Mouse (Mus musculus): ENCODE measurements around the gene Klf9. TPM values are rescaled to one million over a fixed set of nuclear protein-coding genes. Genes with fewer than 3 reads are reported as not detected.

Klf9 gene
- total and polyA plus RNA-seq, 3 experiments = 21.1 to 70.7 (median 32.4) TPM

- DNase-seq (ENCODE audit: low spot score) (no peak), ATAC-seq (ENCODE audit: extremely low read depth, insufficient number of reproducible peaks, low FRiP score, poor library complexity, severe bottlenecking) (no peak)
- peaks cover 25% of the 10 kb centered on the region for H3K4me1 ChIP-seq (ENCODE audit: insufficient read depth, low read depth, low read length)
- H3K27me3 ChIP-seq (ENCODE audit: insufficient read depth, low read length) = no peaks in the 10 kb centered on the region
- 0 out of 2 replicates have a peak, but pooled peaks cover 1% of the 10 kb centered on the region for H3K9me3 ChIP-seq (replicated peaks)
- peaks cover 81% of the 10 kb centered on the region for H3K36me3 ChIP-seq (replicated peaks)
- H3K4me3 ChIP-seq (ENCODE audit: low read depth, low read length) = no peak overlapping the region
- TF ChIP-seq CTCF (IDR thresholded peaks at IDR 0.05; ENCODE audit: low read depth, low read length) (no peak), GATA2 (IDR thresholded peaks at IDR 0.05; ENCODE audit: borderline replicate concordance, low read depth, low read length) (no peak), POLR2AphosphoS5 (IDR thresholded peaks at IDR 0.05; ENCODE audit: insufficient replicate concordance, low read depth, low read length) (no peak), TAL1 (conservative IDR thresholded peaks at IDR 0.05; ENCODE audit: low read depth, low read length) (no peak), GATA1 (IDR thresholded peaks at IDR 0.05; ENCODE audit: borderline replicate concordance, low read length) (no peak)
These were observed 23.7 kb downstream of the Klf9 start for GRCm38 (mm10) chr19:23164651-23165240.

- peaks cover 20% of the 10 kb centered on the region for H3K4me1 ChIP-seq (ENCODE audit: insufficient read depth, low read depth, low read length)
- H3K36me3 ChIP-seq (replicated peaks) = peaks cover 78% of the 10 kb centered on the region
- H3K9me3 ChIP-seq (replicated peaks) = peaks cover 7% of the 10 kb centered on the region; the same call in 1 of the 2 replicates
- no peak overlapping the region for H3K4me3 ChIP-seq (ENCODE audit: low read depth, low read length)
- DNase-seq (ENCODE audit: low spot score) (no peak), ATAC-seq (ENCODE audit: extremely low read depth, insufficient number of reproducible peaks, low FRiP score, poor library complexity, severe bottlenecking) (no peak)
- TF ChIP-seq TAL1 (conservative IDR thresholded peaks at IDR 0.05; ENCODE audit: low read depth, low read length) (no peak), CTCF (IDR thresholded peaks at IDR 0.05; ENCODE audit: low read depth, low read length) (no peak), POLR2AphosphoS5 (IDR thresholded peaks at IDR 0.05; ENCODE audit: insufficient replicate concordance, low read depth, low read length) (no peak), GATA2 (IDR thresholded peaks at IDR 0.05; ENCODE audit: borderline replicate concordance, low read depth, low read length) (no peak), GATA1 (IDR thresholded peaks at IDR 0.05; ENCODE audit: borderline replicate concordance, low read length) (no peak)
- no peaks in the 10 kb centered on the region for H3K27me3 ChIP-seq (ENCODE audit: insufficient read depth, low read length)
These were observed 25.7 kb downstream of the Klf9 start for GRCm38 (mm10) chr19:23166550-23167284.

- H3K4me1 ChIP-seq (ENCODE audit: insufficient read depth, low read depth, low read length) = peaks cover 10% of the 10 kb centered on the region
- ATAC-seq (ENCODE audit: extremely low read depth, insufficient number of reproducible peaks, low FRiP score, poor library complexity, severe bottlenecking) = no peak
- peaks cover 9% of the 10 kb centered on the region; the same call in 1 of the 2 replicates for H3K9me3 ChIP-seq (replicated peaks)
- H3K36me3 ChIP-seq (replicated peaks) = peaks cover 56% of the 10 kb centered on the region
- H3K27me3 ChIP-seq (ENCODE audit: insufficient read depth, low read length) = no peaks in the 10 kb centered on the region
- TF ChIP-seq GATA2 (IDR thresholded peaks at IDR 0.05; ENCODE audit: borderline replicate concordance, low read depth, low read length) (no peak), TAL1 (conservative IDR thresholded peaks at IDR 0.05; ENCODE audit: low read depth, low read length) (no peak), POLR2AphosphoS5 (IDR thresholded peaks at IDR 0.05; ENCODE audit: insufficient replicate concordance, low read depth, low read length) (no peak), CTCF (IDR thresholded peaks at IDR 0.05; ENCODE audit: low read depth, low read length) (no peak), GATA1 (IDR thresholded peaks at IDR 0.05; ENCODE audit: borderline replicate concordance, low read length) (no peak)
- DNase-seq (ENCODE audit: low spot score) = no peak
- no peak overlapping the region for H3K4me3 ChIP-seq (ENCODE audit: low read depth, low read length)
These were observed 28.1 kb downstream of the Klf9 start for GRCm38 (mm10) chr19:23168899-23169658.

- Histone ChIP-seq H3K4me1 (ENCODE audit: insufficient read depth, low read depth, low read length) (peaks cover 10% of the 10 kb centered on the region), H3K36me3 (replicated peaks) (peaks cover 51% of the 10 kb centered on the region), H3K9me3 (replicated peaks) (peaks cover 9% of the 10 kb centered on the region; the same call in 1 of the 2 replicates), H3K27me3 (ENCODE audit: insufficient read depth, low read length) (no peaks in the 10 kb centered on the region), H3K4me3 (ENCODE audit: low read depth, low read length) (no peak overlapping the region)
- ATAC-seq (ENCODE audit: extremely low read depth, insufficient number of reproducible peaks, low FRiP score, poor library complexity, severe bottlenecking) (no peak), DNase-seq (ENCODE audit: low spot score) (no peak)
- TF ChIP-seq TAL1 (conservative IDR thresholded peaks at IDR 0.05; ENCODE audit: low read depth, low read length) (no peak), POLR2AphosphoS5 (IDR thresholded peaks at IDR 0.05; ENCODE audit: insufficient replicate concordance, low read depth, low read length) (no peak), GATA2 (IDR thresholded peaks at IDR 0.05; ENCODE audit: borderline replicate concordance, low read depth, low read length) (no peak), CTCF (IDR thresholded peaks at IDR 0.05; ENCODE audit: low read depth, low read length) (no peak), GATA1 (IDR thresholded peaks at IDR 0.05; ENCODE audit: borderline replicate concordance, low read length) (no peak)
These were observed 28.6 kb downstream of the Klf9 start for GRCm38 (mm10) chr19:23169659-23170050.

GRCm38 (mm10) chr19:23170476-23170875 is 29.4 kb downstream of the Klf9 start:
- ATAC-seq (ENCODE audit: extremely low read depth, insufficient number of reproducible peaks, low FRiP score, poor library complexity, severe bottlenecking) (no peak), DNase-seq (ENCODE audit: low spot score) (no peak)
- TF ChIP-seq GATA2 (IDR thresholded peaks at IDR 0.05; ENCODE audit: borderline replicate concordance, low read depth, low read length) = no peak
- TF ChIP-seq TAL1 (conservative IDR thresholded peaks at IDR 0.05; ENCODE audit: low read depth, low read length) = no peak
- no peak for TF ChIP-seq GATA1 (IDR thresholded peaks at IDR 0.05; ENCODE audit: borderline replicate concordance, low read length)
- no peak for TF ChIP-seq CTCF (IDR thresholded peaks at IDR 0.05; ENCODE audit: low read depth, low read length)
- TF ChIP-seq POLR2AphosphoS5 (IDR thresholded peaks at IDR 0.05; ENCODE audit: insufficient replicate concordance, low read depth, low read length) = no peak
- H3K36me3 ChIP-seq (replicated peaks) = peaks cover 43% of the 10 kb centered on the region
- peaks cover 9% of the 10 kb centered on the region; the same call in 1 of the 2 replicates for H3K9me3 ChIP-seq (replicated peaks)
- H3K27me3 ChIP-seq (ENCODE audit: insufficient read depth, low read length) = no peaks in the 10 kb centered on the region
- no peak overlapping the region for H3K4me3 ChIP-seq (ENCODE audit: low read depth, low read length)
- H3K4me1 ChIP-seq (ENCODE audit: insufficient read depth, low read depth, low read length) = peaks cover 7% of the 10 kb centered on the region

All from G1E (cell line).